Mouse (Mus musculus) embryonic facial prominence, embryonic 11.5 days (tissue): ENCODE measurements around the gene Gm5799. TPM values are rescaled to one million over a fixed set of nuclear protein-coding genes. Genes with fewer than 3 reads are reported as not detected.
"Not testable (repeated sequence)": the region's sequence is repeated elsewhere in the genome, so short reads cannot be mapped to it uniquely, and the experiment has no call there.

Source experiments
- ATAC-seq: fragments of 200-750 bp; cut with Nextera tagmentation; replicated peaks from 2 replicates; pipeline ENCODE4 v1.8.0; 2017; ENCODE audit warnings: low read depth; ENCODE audit not compliant: insufficient number of reproducible peaks, low FRiP score, low TSS enrichment
- DNase-seq: peaks from one replicate; pipeline ENCODE4 v3.0.0-alpha.2; 2015; ENCODE audit warnings: low spot score
- H3K27ac ChIP-seq: fragments of 300-500 bp; sonication (generic); replicated peaks from 2 replicates; pipeline ENCODE4 v1.5.1; 2014; ENCODE audit warnings: mild to moderate bottlenecking, low read depth, low read length, control low read depth
- H3K27me3 ChIP-seq: fragments of 300-500 bp; sonication (generic); 2 replicates; pipeline ENCODE4 v1.6.1; 2014; ENCODE audit warnings: mild to moderate bottlenecking, low read length, moderate library complexity, mixed read lengths; ENCODE audit not compliant: control insufficient read depth, insufficient read depth
- H3K36me3 ChIP-seq: fragments of 300-500 bp; sonication (generic); replicated peaks from 2 replicates; pipeline ENCODE4 v1.6.1; 2014; ENCODE audit warnings: low read depth, mild to moderate bottlenecking, low read length, moderate library complexity, mixed read lengths; ENCODE audit not compliant: control insufficient read depth, insufficient read depth
- H3K4me1 ChIP-seq: fragments of 300-500 bp; sonication (generic); 2 replicates; pipeline ENCODE4 v1.6.1; 2014; ENCODE audit warnings: low read length, mixed read lengths; ENCODE audit not compliant: control insufficient read depth, insufficient read depth
- H3K4me2 ChIP-seq: fragments of 300-500 bp; sonication (generic); 2 replicates; pipeline ENCODE4 v1.6.1; 2014; ENCODE audit warnings: low read depth, mild to moderate bottlenecking, control low read depth, low read length, moderate library complexity
- H3K4me3 ChIP-seq: fragments of 300-500 bp; sonication (generic); 2 replicates; pipeline ENCODE4 v1.5.1; 2014; ENCODE audit warnings: low read depth, low read length, control low read depth
- H3K9ac ChIP-seq: fragments of 300-500 bp; sonication (generic); replicated peaks from 2 replicates; pipeline ENCODE4 v1.6.1; 2014; ENCODE audit warnings: mild to moderate bottlenecking, control low read depth, low read length
- H3K9me3 ChIP-seq: fragments of 300-500 bp; sonication (generic); replicated peaks from 2 replicates; pipeline ENCODE4 v1.6.1; 2016; ENCODE audit warnings: mild to moderate bottlenecking, low read length, inconsistent platforms, mixed read lengths; ENCODE audit not compliant: control insufficient read depth
- WGBS: fragments of 180-500 bp; shearing (Covaris S2); extraction: QIAGEN DNeasy Blood & Tissue Kit; methylation state at CpG from one replicate; pipeline ENCODE4 v1.1.7; 2014; 5-methylcytosine and 5-hydroxymethylcytosine counted together
- polyA plus RNA-seq: library from polyadenylated mRNA; unstranded; fragments of >200 nt; fragmentation: Nextera tagmentation; extraction: Ambion mirVana; gene quantifications from 2 replicates; pipeline ENCODE4 v1.2.1, GENCODE M21; 2014

The Gm5799 gene
- polyA plus RNA-seq, 1 experiment from 2014 or later, result not detected

DNA sequence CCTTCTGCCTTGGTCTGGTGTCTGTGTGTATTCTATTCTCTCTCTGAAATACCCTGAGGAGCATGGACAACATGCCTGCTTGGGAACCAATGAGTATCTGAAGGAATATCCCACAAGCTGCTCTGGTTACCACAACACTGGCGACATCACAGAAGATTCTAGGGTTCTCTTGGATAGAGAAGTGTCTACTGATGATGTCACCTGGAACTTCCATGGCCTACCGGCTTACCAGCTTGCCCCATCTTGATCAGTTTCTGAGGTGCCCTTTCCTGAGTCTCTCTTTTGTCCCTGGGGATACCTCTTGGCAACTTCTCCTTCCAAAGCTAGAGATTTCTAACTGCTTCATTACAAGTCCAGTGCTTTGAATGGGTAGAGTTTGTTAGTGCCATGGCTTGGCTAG lies 35.7 kb downstream of the Gm5799 start, which contains the start of gene Gm17654:
Gene Gm17654 (minus strand): TSS at position 101 of the 400 bp plus-strand sequence.
- not testable (repeated sequence) for ATAC-seq, H3K9me3 ChIP-seq, H3K27me3 ChIP-seq, H3K4me3 ChIP-seq, H3K27ac ChIP-seq, DNase-seq, H3K9ac ChIP-seq, H3K4me1 ChIP-seq, H3K4me2 ChIP-seq, H3K36me3 ChIP-seq
- 94% methylated on average over 1 of the region's 2 CpGs for WGBS

Other genes starting within 250 kb of the Gm5799 start
- gene Gm8127, start 249.7 kb upstream of the Gm5799 start, polyA plus RNA-seq, result not detected in 2 replicates
- not detected in 2 replicates for gene 1700001F09Rik, start 195.8 kb upstream of the Gm5799 start, polyA plus RNA-seq
- not detected in 2 replicates for gene Gm8138, start 127.2 kb upstream of the Gm5799 start, polyA plus RNA-seq
- not detected in 2 replicates for gene Gm17654, start 35.6 kb downstream of the Gm5799 start, polyA plus RNA-seq
- gene Gm10375, start 64.4 kb downstream of the Gm5799 start, polyA plus RNA-seq, result not detected in 2 replicates
- gene Gm8165, start 133.6 kb downstream of the Gm5799 start, polyA plus RNA-seq, result not detected in 2 replicates
- 1.7 and 2.1 TPM in 2 replicates for gene Gm7324, start 154.3 kb downstream of the Gm5799 start, polyA plus RNA-seq
- gene Gm16506, start 183.9 kb downstream of the Gm5799 start, polyA plus RNA-seq, result not detected in 2 replicates
- not detected in 2 replicates for gene Gm6526, start 204.3 kb downstream of the Gm5799 start, polyA plus RNA-seq
- not detected in 2 replicates for gene Gm8180, start 241.2 kb downstream of the Gm5799 start, polyA plus RNA-seq